9 mouse cellular contexts compared by ENCODE assay signal in the genomic region with DNA sequence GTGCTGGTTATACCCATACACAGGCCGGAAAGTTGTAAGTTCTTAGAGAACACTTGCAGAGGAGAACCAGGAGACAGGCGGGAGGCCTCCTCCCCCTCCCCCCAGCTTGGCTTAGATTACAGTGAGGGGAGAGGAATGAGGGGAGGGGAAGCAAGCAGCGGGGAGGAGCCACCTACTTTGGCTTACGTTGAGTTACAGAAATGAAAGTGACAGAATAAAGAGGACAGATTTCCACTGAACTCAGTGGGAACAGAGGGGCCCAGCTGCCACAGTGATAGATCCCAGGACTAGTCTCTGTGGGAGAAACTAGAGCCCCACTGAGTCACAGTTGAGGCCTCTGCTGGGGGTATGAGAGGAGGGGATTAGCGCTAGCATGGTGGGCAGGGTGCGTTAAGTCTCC.
A peak's percentile ranks its signal among the peaks of the same experiment; 100 is the strongest.
DNase-seq lines count a peak whose midpoint lies in the region; ATAC-seq and TF ChIP-seq lines count a peak whose summit lies in the region.
"Had no signal": no experiment of that assay in that cellular context is flagged by ENCODE, and none has a peak within 500 bp of the region (broad histone marks: within the 10 kb centered on the region; RNA-seq: fewer than 3 reads in every experiment).

No protein-coding gene starts in this region.

- no peak overlapping the region for H3K4me3 ChIP-seq in kidney, embryonic 14.5 days (ENCODE audit: low read length)
- H3K4me3 ChIP-seq in thymus, adult 2 months (ENCODE audit: control insufficient read depth, insufficient read depth, low read length), result no peak overlapping the region

- ATAC-seq in kidney, embryonic 14.5 days (ENCODE audit: low FRiP score, low TSS enrichment), result peak; percentile 79

- WGBS in kidney, embryonic 14.5 days, result 16% methylated on average over 6 of the region's 6 CpGs
- WGBS in thymus, adult 2 months, result 49% methylated on average over 6 of the region's 6 CpGs

- H3K9me3 ChIP-seq in kidney, embryonic 14.5 days (ENCODE audit: control insufficient read depth, low read length), result no peaks in the 10 kb centered on the region

- H3K27ac ChIP-seq in kidney, embryonic 14.5 days (ENCODE audit: low read depth, low read length), result no peak overlapping the region
- no peak overlapping the region for H3K27ac ChIP-seq in thymus, adult 2 months (ENCODE audit: control insufficient read depth, insufficient read depth, low read length)
- H3K27ac ChIP-seq: liver, embryonic 14.5 days had no signal

- TF ChIP-seq CTCF in thymus, adult 2 months (IDR thresholded peaks at IDR 0.05; ENCODE audit: borderline replicate concordance, control insufficient read depth, extremely low read depth, insufficient read depth, low read length, poor library complexity), result no peak

- H3K36me3 ChIP-seq in kidney, embryonic 14.5 days (ENCODE audit: control insufficient read depth, insufficient read depth, low read length), result no peaks in the 10 kb centered on the region
- H3K36me3 ChIP-seq in thymus, adult 2 months (ENCODE audit: control insufficient read depth, insufficient read depth, low read length), result no peaks in the 10 kb centered on the region

- no peaks in the 10 kb centered on the region for H3K4me1 ChIP-seq in kidney, embryonic 14.5 days (ENCODE audit: control insufficient read depth, insufficient read depth, low read length)
- no peaks in the 10 kb centered on the region for H3K4me1 ChIP-seq in thymus, adult 2 months (replicated peaks; ENCODE audit: control insufficient read depth, insufficient read depth, low read length)

- no peaks in the 10 kb centered on the region for H3K27me3 ChIP-seq in kidney, embryonic 14.5 days (ENCODE audit: control insufficient read depth, insufficient read depth, low read length)
- H3K27me3 ChIP-seq in thymus, adult 2 months (ENCODE audit: control insufficient read depth, insufficient read depth, low read length), result no peaks in the 10 kb centered on the region

- no peak overlapping the region for H3K9ac ChIP-seq in kidney, embryonic 14.5 days (ENCODE audit: low read depth, low read length)
- H3K9ac ChIP-seq: liver, embryonic 14.5 days had no signal

- 0 out of 2 replicates have a peak overlapping the region, but pooled peaks have one; percentile 0 for H3K4me2 ChIP-seq in kidney, embryonic 14.5 days (replicated peaks; ENCODE audit: low read depth, low read length)

- DNase-seq in kidney, adult 18-20 months, result no peak
- peak; percentile 57 for DNase-seq in embryo, embryonic 10.5 days (ENCODE audit: low spot score)
- peak; percentile 11 for DNase-seq in heart, postnatal 4 days
- DNase-seq in lung, postnatal 14 days, result peak; percentile 4
- DNase-seq in thymus, postnatal 25 days, result no peak
- DNase-seq in cerebellum, adult 18-20 months, result no peak
- no peak for DNase-seq in thymus, adult 2 months

- no peak for TF ChIP-seq POLR2A in thymus, adult 2 months (IDR thresholded peaks at IDR 0.05; ENCODE audit: control insufficient read depth, extremely low read depth, insufficient read depth, low read length, poor library complexity)

Comparison
In these comparisons a context has a peak if more than half of its experiments do, and no peak if none do; other contexts are left out.
1. DNase-seq: peak in embryo, embryonic 10.5 days (single experiment), heart, postnatal 4 days (single experiment) and lung, postnatal 14 days (single experiment); none in kidney, adult 18-20 months (single experiment), thymus, postnatal 25 days (single experiment), cerebellum, adult 18-20 months (0 of 2) and thymus, adult 2 months (single experiment).